Comparison of ENCODE assay signal across 8 mouse cellular contexts in the genomic region with DNA sequence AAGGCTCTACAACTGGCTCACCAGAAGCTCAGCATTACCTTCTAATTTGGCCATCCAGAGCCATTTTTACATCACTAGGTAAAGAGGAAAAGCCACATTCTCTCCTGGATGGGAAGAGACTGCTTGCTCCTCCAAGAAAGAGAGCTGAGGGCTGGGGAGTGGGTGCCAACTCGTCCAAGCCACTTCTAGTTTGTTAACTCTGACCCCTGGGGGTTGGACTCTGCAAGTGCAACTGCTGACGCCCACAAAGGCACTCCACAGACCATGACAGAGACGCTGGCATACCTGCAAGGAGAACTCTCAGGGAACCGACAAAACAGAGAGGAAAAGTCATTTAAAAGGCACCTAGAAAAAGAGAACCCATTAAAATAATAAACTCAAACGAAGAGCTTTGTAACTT.
DNase-seq lines count a peak whose midpoint lies in the region; ATAC-seq and TF ChIP-seq lines count a peak whose summit lies in the region.

No protein-coding gene starts in this region.

- no peaks in the 10 kb centered on the region for H3K27me3 ChIP-seq in forebrain, embryonic 11.5 days (ENCODE audit: control insufficient read depth, insufficient read depth, low read length)
- no peaks in the 10 kb centered on the region for H3K27me3 ChIP-seq in liver, embryonic 16.5 days (ENCODE audit: control insufficient read depth, insufficient read depth, low read depth, low read length)
- H3K27me3 ChIP-seq in neural tube, embryonic 14.5 days (ENCODE audit: control insufficient read depth, insufficient read depth, low read length): no peaks in the 10 kb centered on the region

- H3K4me3 ChIP-seq in forebrain, embryonic 11.5 days (ENCODE audit: low read depth, low read length): no peak overlapping the region
- no peak overlapping the region for H3K4me3 ChIP-seq in liver, embryonic 16.5 days (ENCODE audit: low read depth, low read length)
- H3K4me3 ChIP-seq in neural tube, embryonic 14.5 days (ENCODE audit: low read depth, low read length): no peak overlapping the region

- peak; percentile 91 for TF ChIP-seq CTCF in brain, embryonic 14.5 days (IDR thresholded peaks at IDR 0.05; ENCODE audit: borderline replicate concordance, extremely low read depth, insufficient read depth, insufficient read length)

- no peak overlapping the region for H3K4me2 ChIP-seq in forebrain, embryonic 11.5 days (ENCODE audit: low read depth, low read length, severe bottlenecking)
- H3K4me2 ChIP-seq in liver, embryonic 16.5 days (ENCODE audit: low read depth, low read length): peak overlapping the region; percentile 61
- no peak overlapping the region for H3K4me2 ChIP-seq in neural tube, embryonic 14.5 days (ENCODE audit: low read depth, low read length)

- H3K4me1 ChIP-seq in forebrain, embryonic 11.5 days (replicated peaks; ENCODE audit: control insufficient read depth, insufficient read depth, low read length): no peaks in the 10 kb centered on the region
- H3K4me1 ChIP-seq in liver, embryonic 16.5 days (ENCODE audit: control insufficient read depth, low read depth, low read length): peaks cover 31% of the 10 kb centered on the region
- H3K4me1 ChIP-seq in neural tube, embryonic 14.5 days (ENCODE audit: control insufficient read depth, insufficient read depth, low read length): no peaks in the 10 kb centered on the region

- no peaks in the 10 kb centered on the region for H3K9me3 ChIP-seq in forebrain, embryonic 11.5 days (ENCODE audit: control insufficient read depth, low read length)
- H3K9me3 ChIP-seq in liver, embryonic 16.5 days (replicated peaks; ENCODE audit: control insufficient read depth, low read length): no peaks in the 10 kb centered on the region
- H3K9me3 ChIP-seq in neural tube, embryonic 14.5 days (ENCODE audit: control insufficient read depth, low read length): no peaks in the 10 kb centered on the region

- intact Hi-C loops in heart, postnatal 14 days (cut with DNase I): loop anchor here (1.0 to 5.0 kb wide), 3 partner anchors 82 to 177 kb away; a partner anchor contains a TSS

- WGBS in forebrain, embryonic 11.5 days: 5% methylated on average over 5 of the region's 5 CpGs
- WGBS in liver, embryonic 16.5 days (ENCODE audit: insufficient replicate concordance): 0% methylated on average over 5 of the region's 5 CpGs
- WGBS in neural tube, embryonic 14.5 days: 5% methylated on average over 5 of the region's 5 CpGs

- peak; percentile 90 for DNase-seq in brain, embryonic 14.5 days (ENCODE audit: low read depth)
- peak; percentile 74 for DNase-seq in forebrain, embryonic 11.5 days (ENCODE audit: low spot score)
- peak; percentile 75 to 86 for DNase-seq in heart, postnatal 14 days
- DNase-seq in kidney, postnatal 4 days: peak; percentile 85 to 89
- DNase-seq in testis, postnatal 14 days (ENCODE audit: low spot score): peak; percentile 45

- no peaks in the 10 kb centered on the region for H3K36me3 ChIP-seq in forebrain, embryonic 11.5 days (ENCODE audit: control insufficient read depth, insufficient read depth, low read length)
- no peaks in the 10 kb centered on the region for H3K36me3 ChIP-seq in liver, embryonic 16.5 days (ENCODE audit: control insufficient read depth, insufficient read depth)
- no peaks in the 10 kb centered on the region for H3K36me3 ChIP-seq in neural tube, embryonic 14.5 days (ENCODE audit: control insufficient read depth, insufficient read depth, low read length)

- no peak for TF ChIP-seq POLR2A in brain, embryonic 14.5 days (IDR thresholded peaks at IDR 0.05; ENCODE audit: borderline replicate concordance, extremely low read depth, insufficient read depth, insufficient read length, poor library complexity, severe bottlenecking)

- no peak overlapping the region for H3K9ac ChIP-seq in forebrain, embryonic 11.5 days (ENCODE audit: low read length)
- H3K9ac ChIP-seq in liver, embryonic 16.5 days (ENCODE audit: low read depth, low read length): peak overlapping the region; percentile 50
- no peak overlapping the region for H3K9ac ChIP-seq in neural tube, embryonic 14.5 days (replicated peaks; ENCODE audit: low read depth, low read length)

- H3K27ac ChIP-seq in forebrain, embryonic 11.5 days (ENCODE audit: low read depth, low read length): no peak overlapping the region
- H3K27ac ChIP-seq in liver, embryonic 16.5 days (ENCODE audit: low read length): peak overlapping the region; percentile 95
- H3K27ac ChIP-seq in neural tube, embryonic 14.5 days (ENCODE audit: low read depth, low read length): no peak overlapping the region

- ATAC-seq in CD4-positive, CD25-positive, alpha-beta regulatory T cell, adult 4 months: peak; percentile 94
- peak; percentile 74; the same call in 1 of the 2 replicates for ATAC-seq in forebrain, embryonic 11.5 days (replicated peaks; ENCODE audit: low FRiP score)
- ATAC-seq in liver, embryonic 16.5 days (ENCODE audit: low read depth): peak; percentile 32
- ATAC-seq in neural tube, embryonic 14.5 days (ENCODE audit: low read depth): peak; percentile 96

Comparison
In these comparisons a context has a peak if more than half of its experiments do, and no peak if none do; other contexts are left out.
1. ATAC-seq: peak in every context shown above with its lines; median percentile 96 in neural tube, embryonic 14.5 days; 94 in CD4-positive, CD25-positive, alpha-beta regulatory T cell, adult 4 months; 74 in forebrain, embryonic 11.5 days; 32 in liver, embryonic 16.5 days.